Mouse (Mus musculus) forebrain, embryonic 14.5 days (tissue): ENCODE results near the gene Gm17078. TPM values are rescaled to one million over a fixed set of nuclear protein-coding genes. Genes with fewer than 3 reads are reported as not detected.
"Not testable (repeated sequence)": the region's sequence is repeated elsewhere in the genome, so short reads cannot be mapped to it uniquely, and the experiment has no call there.

Source experiments
- ATAC-seq: fragments of 200-750 bp; cut with Nextera tagmentation; 2 replicates; pipeline ENCODE4 v1.8.0; 2017; ENCODE audit warnings: mild to moderate bottlenecking, moderate library complexity
- DNase-seq: peaks from one replicate; pipeline ENCODE4 v3.0.0-alpha.2; 2015; ENCODE audit warnings: low spot score
- H3K27ac ChIP-seq: fragments of 300-500 bp; sonication (generic); 2 replicates; pipeline ENCODE4 v1.5.1; 2014; ENCODE audit warnings: low read depth, mild to moderate bottlenecking, control low read depth, low read length, moderate library complexity
- H3K27me3 ChIP-seq: fragments of 300-500 bp; sonication (generic); replicated peaks from 2 replicates; pipeline ENCODE4 v1.6.1; 2014; ENCODE audit warnings: low read length, control low read depth, mixed read lengths; ENCODE audit not compliant: control insufficient read depth, insufficient read depth
- H3K36me3 ChIP-seq: fragments of 300-500 bp; sonication (generic); 2 replicates; pipeline ENCODE4 v1.6.1; 2014; ENCODE audit warnings: low read length, control low read depth; ENCODE audit not compliant: control insufficient read depth, insufficient read depth
- H3K4me1 ChIP-seq: fragments of 300-500 bp; sonication (generic); 2 replicates; pipeline ENCODE4 v1.6.1; 2014; ENCODE audit warnings: antibody characterized with exemption, low read length, control low read depth; ENCODE audit not compliant: control insufficient read depth, insufficient read depth
- H3K4me2 ChIP-seq: fragments of 300-500 bp; sonication (generic); 2 replicates; pipeline ENCODE4 v1.6.1; 2014; ENCODE audit warnings: mild to moderate bottlenecking, control low read depth, low read length
- H3K4me3 ChIP-seq: fragments of 300-500 bp; sonication (generic); 2 replicates; pipeline ENCODE4 v1.5.1; 2014; ENCODE audit warnings: low read depth, low read length, control low read depth
- H3K9ac ChIP-seq: fragments of 300-500 bp; sonication (generic); 2 replicates; pipeline ENCODE4 v1.6.1; 2014; ENCODE audit warnings: mild to moderate bottlenecking, low read length, control low read depth, moderate library complexity
- H3K9me3 ChIP-seq: fragments of 300-500 bp; sonication (generic); replicated peaks from 2 replicates; pipeline ENCODE4 v1.6.1; 2016; ENCODE audit warnings: low read length, control low read depth, mixed read lengths; ENCODE audit not compliant: control insufficient read depth
- WGBS: fragments of 180-500 bp; shearing (Covaris S2); extraction: QIAGEN DNeasy Blood & Tissue Kit; methylation state at CpG from one replicate; pipeline ENCODE4 v1.1.7; 2014; 5-methylcytosine and 5-hydroxymethylcytosine counted together
- polyA plus RNA-seq: library from polyadenylated mRNA; unstranded; fragments of >200 nt; fragmentation: Nextera tagmentation; extraction: Ambion mirVana; gene quantifications from 2 replicates; pipeline ENCODE4 v1.2.1, GENCODE M21; 2014

Gene Gm17078
- not detected in 2 replicates for polyA plus RNA-seq

DNA sequence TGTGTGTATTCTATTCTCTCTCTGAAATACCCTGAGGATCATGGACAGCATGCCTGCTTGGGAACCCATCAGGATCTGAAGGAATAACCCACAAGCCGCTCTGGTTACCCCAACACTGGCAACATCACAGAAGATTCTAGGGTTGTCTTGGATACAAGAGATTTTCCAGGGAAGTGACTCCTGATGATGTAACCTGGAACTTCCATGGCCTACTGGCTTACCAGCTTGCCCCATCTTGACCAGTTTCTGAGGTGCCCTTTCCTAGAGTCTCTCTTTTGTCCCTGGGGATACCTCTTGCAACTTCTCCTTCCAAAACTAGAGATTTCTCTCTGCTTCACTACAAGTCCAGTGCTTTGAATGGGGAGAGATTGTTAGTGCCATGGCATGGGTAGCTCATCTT, at the start of gene Gm17078:
TSS of gene Gm17078 (minus strand) at position 101 of the 400 bp plus-strand sequence.
- Histone ChIP-seq H3K4me3 (no peak within 1 kb of the TSS), H3K9ac (no peak within 1 kb of the TSS), H3K27me3 (no peaks in the 10 kb centered on the region), H3K4me1 (no peaks in the 10 kb centered on the region), H3K36me3 (no peaks in the 10 kb centered on the region), H3K27ac (no peak within 1 kb of the TSS), H3K4me2 (no peak within 1 kb of the TSS), H3K9me3 (no peaks in the 10 kb centered on the region)
- no peak for ATAC-seq
- DNase-seq: no peak
- WGBS: 82% methylated on average over 1 of the region's 1 CpGs

DNA sequence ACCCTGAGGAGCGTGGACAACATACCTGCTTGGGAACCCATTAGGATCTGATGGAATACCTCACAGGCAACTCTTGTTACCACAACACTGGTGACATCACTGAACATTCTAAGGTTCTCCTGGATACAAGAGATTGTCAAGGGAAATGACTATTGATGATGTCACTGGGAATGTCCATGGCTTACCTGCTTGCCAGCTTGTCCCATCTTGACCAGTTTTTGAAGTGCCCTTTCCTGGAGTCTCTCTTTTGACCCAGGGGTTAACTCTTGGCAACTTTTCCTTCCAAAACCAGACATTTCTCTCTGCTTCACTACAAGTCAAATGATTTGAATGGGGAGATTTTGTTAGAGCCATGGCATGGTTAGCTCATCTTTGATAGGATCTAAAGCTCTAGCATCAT, 24.5 kb upstream of the Gm17078 start, which contains the start of gene Gm4181:
TSS of gene Gm4181 (minus strand) at position 101 of the 400 bp plus-strand sequence.
- H3K36me3 ChIP-seq, ATAC-seq, H3K9me3 ChIP-seq, H3K27me3 ChIP-seq, H3K4me3 ChIP-seq, H3K4me1 ChIP-seq, H3K27ac ChIP-seq, H3K9ac ChIP-seq, DNase-seq, H3K4me2 ChIP-seq: not testable (repeated sequence)
- 88% methylated on average over 1 of the region's 1 CpGs for WGBS

DNA sequence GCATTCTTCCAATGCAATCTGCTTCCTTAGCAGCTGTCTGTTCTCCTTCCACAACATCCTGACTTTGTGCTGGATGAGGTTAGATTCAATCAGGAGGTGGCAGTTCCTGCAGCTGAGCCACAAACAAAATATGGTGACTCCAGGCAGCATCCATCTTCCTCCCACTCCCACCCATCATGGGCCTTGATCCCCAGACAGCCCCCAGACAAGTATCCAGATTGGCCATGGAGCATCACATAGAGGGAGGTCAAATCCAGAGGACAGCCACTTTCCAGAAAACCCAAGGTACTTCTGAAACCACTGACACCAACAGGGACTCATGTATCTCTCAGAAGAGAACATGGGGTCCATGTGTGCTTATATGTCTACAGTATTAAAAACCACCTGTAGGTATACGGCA, 21.3 kb upstream of the Gm17078 start:
- not testable (repeated sequence) for H3K4me3 ChIP-seq, H3K9ac ChIP-seq, ATAC-seq, DNase-seq, H3K27me3 ChIP-seq, H3K36me3 ChIP-seq, H3K4me2 ChIP-seq, H3K27ac ChIP-seq, H3K4me1 ChIP-seq, H3K9me3 ChIP-seq
- 96% methylated on average over 1 of the region's 1 CpGs for WGBS

- H3K27me3 ChIP-seq, H3K9me3 ChIP-seq, H3K36me3 ChIP-seq, H3K4me1 ChIP-seq, DNase-seq, H3K4me3 ChIP-seq, H3K4me2 ChIP-seq, H3K9ac ChIP-seq, ATAC-seq, H3K27ac ChIP-seq: not testable (repeated sequence)
- WGBS: 92% methylated on average over 4 of the region's 4 CpGs
Observed at GRCm38 (mm10) chr14:51592039-51592438, 19.1 kb downstream of the Gm17078 start, which contains the start of gene Gm17174. TSS of gene Gm17174 (minus strand) at chr14:51592139.

GRCm38 (mm10) chr14:51573963-51574362, 37.1 kb downstream of the Gm17078 start, which contains the start of gene Gm17175:
TSS of gene Gm17175 (minus strand) at chr14:51574063.
- not testable (repeated sequence) for H3K4me3 ChIP-seq, H3K4me1 ChIP-seq, H3K9ac ChIP-seq, H3K27ac ChIP-seq, H3K9me3 ChIP-seq, ATAC-seq, H3K27me3 ChIP-seq, H3K4me2 ChIP-seq, H3K36me3 ChIP-seq, DNase-seq
- 88% methylated on average over 2 of the region's 2 CpGs for WGBS

Other genes with a start within 250 kb of the Gm17078 start
- gene Gm7247, start 249.6 kb downstream of the Gm17078 start, polyA plus RNA-seq: not detected in 2 replicates
- not detected in 2 replicates for gene Vmn2r88, start 200.5 kb downstream of the Gm17078 start, polyA plus RNA-seq
- not detected in 2 replicates for gene Vmn2r89, start 159.5 kb downstream of the Gm17078 start, polyA plus RNA-seq
- not detected in 2 replicates for gene Gm5622, start 58.5 kb downstream of the Gm17078 start, polyA plus RNA-seq
- not detected in 2 replicates for gene Gm17175, start 37.2 kb downstream of the Gm17078 start, polyA plus RNA-seq
- not detected in 2 replicates for gene Gm17174, start 19.2 kb downstream of the Gm17078 start, polyA plus RNA-seq
- gene Gm4181, start 24.4 kb upstream of the Gm17078 start, polyA plus RNA-seq: not detected in 2 replicates
- not detected in 2 replicates for gene Gm17079, start 84.2 kb upstream of the Gm17078 start, polyA plus RNA-seq
- gene Gm5800, start 105.9 kb upstream of the Gm17078 start, polyA plus RNA-seq: not detected in 2 replicates
- not detected in 2 replicates for gene Ang4, start 162.3 kb upstream of the Gm17078 start, polyA plus RNA-seq
- gene AY358078, start 188.7 kb upstream of the Gm17078 start, polyA plus RNA-seq: not detected in 2 replicates
- not detected in 2 replicates for gene Ear6, start 242.4 kb upstream of the Gm17078 start, polyA plus RNA-seq